In genomic region chr6:88229221-88229620, GRCm38 (mm10) we compare ENCODE assay signal across 19 mouse cellular contexts. TPM values are rescaled to one million over a fixed set of nuclear protein-coding genes. Genes with fewer than 3 reads are reported as not detected.
"Had no signal": no experiment of that assay in that cellular context is flagged by ENCODE, and none has a peak within 500 bp of the region (broad histone marks: within the 10 kb centered on the region; RNA-seq: fewer than 3 reads in every experiment).

No protein-coding gene starts in this region.

- H3K9ac ChIP-seq: limb, embryonic 13.5 days; liver, embryonic 14.5 days; midbrain, embryonic 15.5 days; neural tube, embryonic 13.5 days had no signal

- H3K27me3 ChIP-seq: midbrain, embryonic 15.5 days had no signal

- H3K27ac ChIP-seq: limb, embryonic 13.5 days; liver, embryonic 14.5 days; midbrain, embryonic 15.5 days; neural tube, embryonic 13.5 days had no signal

- H3K9me3 ChIP-seq: limb, embryonic 13.5 days; midbrain, embryonic 15.5 days; neural tube, embryonic 13.5 days had no signal

- H3K4me1 ChIP-seq: midbrain, embryonic 15.5 days had no signal

- H3K4me3 ChIP-seq: limb, embryonic 13.5 days; midbrain, embryonic 15.5 days; neural tube, embryonic 13.5 days had no signal

- ATAC-seq: midbrain, embryonic 15.5 days had no signal

- H3K4me2 ChIP-seq: limb, embryonic 13.5 days; midbrain, embryonic 11.5 days; midbrain, embryonic 15.5 days; neural tube, embryonic 13.5 days had no signal

- DNase-seq: kidney, adult 11 months; kidney, postnatal 25 days; layer of hippocampus, adult 9-11 months; lung, adult 18-20 months; right cerebral cortex, postnatal 25 days; thymus, postnatal 36 days had no signal

- H3K36me3 ChIP-seq: limb, embryonic 13.5 days; midbrain, embryonic 15.5 days; neural tube, embryonic 13.5 days had no signal

RNA-seq across cellular contexts. Expression of gene Dnajb8, which starts 7.2 kb away (rescaled TPM):
- total RNA-seq: layer of hippocampus, adult 18-20 months; left cerebral cortex, postnatal 36 days; liver, adult 2 months had no signal
- polyA plus RNA-seq: intestine, embryonic 14.5 days; limb, embryonic 13.5 days; liver, adult 2 months; liver, embryonic 14.5 days; lung, embryonic 16.5 days; midbrain, embryonic 11.5 days; midbrain, embryonic 15.5 days; neural tube, embryonic 13.5 days; small intestine, adult 2 months; stomach, embryonic 16.5 days; thymus, postnatal 0 days had no signal
